In the genomic region with DNA sequence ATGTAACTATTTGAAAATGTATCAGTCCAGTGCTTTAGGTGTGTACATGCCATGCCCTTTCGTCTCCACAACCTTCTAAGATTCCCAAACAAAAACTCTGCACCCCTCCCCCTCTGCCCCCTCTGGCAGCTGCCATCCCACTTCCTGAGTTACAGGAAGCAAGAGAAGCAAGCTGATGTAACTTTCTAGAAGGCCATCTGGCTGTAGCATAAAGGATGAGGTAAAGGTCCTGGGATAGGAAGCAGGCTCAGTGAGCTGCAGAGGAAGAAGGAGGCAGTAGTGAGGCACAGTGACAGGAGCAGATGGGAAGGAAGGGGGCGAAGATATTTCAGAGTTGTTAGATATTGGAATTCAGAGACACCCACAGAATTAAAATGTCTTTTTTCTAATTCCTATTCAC, we compare ENCODE assay signal across 14 mouse cellular contexts. TPM values are rescaled to one million over a fixed set of nuclear protein-coding genes. Genes with fewer than 3 reads are reported as not detected.
DNase-seq lines count a peak whose midpoint lies in the region; ATAC-seq and TF ChIP-seq lines count a peak whose summit lies in the region.
"Had no signal": no experiment of that assay in that cellular context is flagged by ENCODE, and none has a peak within 500 bp of the region (broad histone marks: within the 10 kb centered on the region; RNA-seq: fewer than 3 reads in every experiment).

No protein-coding gene starts in this region.

- no peaks in the 10 kb centered on the region for H3K9me3 ChIP-seq in embryonic facial prominence, embryonic 10.5 days
- no peaks in the 10 kb centered on the region for H3K9me3 ChIP-seq in hindbrain, embryonic 16.5 days (ENCODE audit: control insufficient read depth, low read length)
- no peaks in the 10 kb centered on the region for H3K9me3 ChIP-seq in hindbrain, embryonic 14.5 days (ENCODE audit: control insufficient read depth, low read length)
- H3K9me3 ChIP-seq: hindbrain, embryonic 12.5 days; midbrain, embryonic 15.5 days had no signal

- peak; percentile 53 for TF ChIP-seq CTCF in layer of hippocampus, adult 2 months (conservative IDR thresholded peaks at IDR 0.05)

- 56% methylated on average over 2 of the region's 2 CpGs for WGBS in embryonic facial prominence, embryonic 10.5 days
- 61% methylated on average over 2 of the region's 2 CpGs for WGBS in hindbrain, embryonic 16.5 days
- 72% methylated on average over 2 of the region's 2 CpGs for WGBS in hindbrain, embryonic 14.5 days

- no peak overlapping the region for H3K9ac ChIP-seq in hindbrain, embryonic 16.5 days (ENCODE audit: low read depth, low read length)
- H3K9ac ChIP-seq in hindbrain, embryonic 14.5 days: no peak overlapping the region
- H3K9ac ChIP-seq: hindbrain, embryonic 12.5 days; midbrain, embryonic 15.5 days had no signal

- no peak for DNase-seq in layer of hippocampus, adult 2 months (ENCODE audit: low spot score in 2 of 2)
- DNase-seq in layer of hippocampus, postnatal 25 days (ENCODE audit: extremely low spot score in 1 of 2, low spot score in 1 of 2): no peak
- DNase-seq in 3T3-L1 (ENCODE audit: low read depth, low spot score) (peak; percentile 63), ES-CJ7 (ENCODE audit: low read depth, low spot score) (peak; percentile 71)
- peak; percentile 39 for DNase-seq in embryonic facial prominence, embryonic 10.5 days (ENCODE audit: low spot score)
- no peak for DNase-seq in hindbrain, embryonic 14.5 days (ENCODE audit: low spot score)
- DNase-seq in gastrocnemius, postnatal 25 days: no peak
- DNase-seq: gastrocnemius, postnatal 36 days had no signal

- H3K4me1 ChIP-seq in embryonic facial prominence, embryonic 10.5 days: peaks cover 20% of the 10 kb centered on the region
- peaks cover 6% of the 10 kb centered on the region for H3K4me1 ChIP-seq in hindbrain, embryonic 16.5 days (ENCODE audit: control insufficient read depth, insufficient read depth, low read depth, low read length)
- peaks cover 5% of the 10 kb centered on the region for H3K4me1 ChIP-seq in hindbrain, embryonic 14.5 days (replicated peaks; ENCODE audit: control insufficient read depth, insufficient read depth, low read length)

- H3K36me3 ChIP-seq in embryonic facial prominence, embryonic 10.5 days (replicated peaks): no peaks in the 10 kb centered on the region
- H3K36me3 ChIP-seq in hindbrain, embryonic 16.5 days (ENCODE audit: control insufficient read depth, insufficient read depth, low read length): no peaks in the 10 kb centered on the region
- H3K36me3 ChIP-seq in hindbrain, embryonic 14.5 days (replicated peaks; ENCODE audit: control insufficient read depth, insufficient read depth): no peaks in the 10 kb centered on the region
- H3K36me3 ChIP-seq: hindbrain, embryonic 12.5 days; midbrain, embryonic 15.5 days had no signal

- no peaks in the 10 kb centered on the region for H3K27me3 ChIP-seq in embryonic facial prominence, embryonic 10.5 days (replicated peaks; ENCODE audit: low read depth, poor library complexity, severe bottlenecking)
- H3K27me3 ChIP-seq in hindbrain, embryonic 16.5 days (replicated peaks; ENCODE audit: control insufficient read depth, insufficient read depth, low read length): no peaks in the 10 kb centered on the region
- H3K27me3 ChIP-seq in hindbrain, embryonic 14.5 days (ENCODE audit: control insufficient read depth, insufficient read depth, low read length): no peaks in the 10 kb centered on the region
- H3K27me3 ChIP-seq: hindbrain, embryonic 12.5 days; midbrain, embryonic 15.5 days had no signal

- ATAC-seq in hindbrain, embryonic 16.5 days: no peak
- ATAC-seq in hindbrain, embryonic 14.5 days (ENCODE audit: low FRiP score): no peak
- ATAC-seq: intestine, postnatal 0 days; midbrain, embryonic 15.5 days had no signal

- H3K4me2 ChIP-seq in hindbrain, embryonic 16.5 days (ENCODE audit: low read length): no peak overlapping the region
- H3K4me2 ChIP-seq in hindbrain, embryonic 14.5 days (replicated peaks): no peak overlapping the region
- H3K4me2 ChIP-seq: hindbrain, embryonic 12.5 days; midbrain, embryonic 15.5 days had no signal

- H3K4me3 ChIP-seq in layer of hippocampus, adult 2 months: no peak overlapping the region
- H3K4me3 ChIP-seq in embryonic facial prominence, embryonic 10.5 days: no peak overlapping the region
- no peak overlapping the region for H3K4me3 ChIP-seq in hindbrain, embryonic 16.5 days (ENCODE audit: low read length)
- H3K4me3 ChIP-seq in hindbrain, embryonic 14.5 days (replicated peaks; ENCODE audit: low read length): no peak overlapping the region
- H3K4me3 ChIP-seq: erythroblast, embryonic 14.5 days; hindbrain, embryonic 12.5 days; left cerebral cortex, adult 2 months; midbrain, embryonic 15.5 days had no signal

- H3K27ac ChIP-seq in layer of hippocampus, adult 2 months: no peak overlapping the region
- no peak overlapping the region for H3K27ac ChIP-seq in embryonic facial prominence, embryonic 10.5 days (replicated peaks)
- no peak overlapping the region for H3K27ac ChIP-seq in hindbrain, embryonic 16.5 days (ENCODE audit: low read depth, low read length)
- H3K27ac ChIP-seq in hindbrain, embryonic 14.5 days: no peak overlapping the region
- H3K27ac ChIP-seq: hindbrain, embryonic 12.5 days; left cerebral cortex, adult 2 months; midbrain, embryonic 15.5 days had no signal

RNA-seq across cellular contexts. Expression of gene Ywhaq, which starts 13.6 kb away (rescaled TPM):
- 100 to 1,000 TPM; 444 to 448 TPM for total RNA-seq in layer of hippocampus, adult 2 months (2021)
- 100 to 1,000 TPM; 454 to 540 TPM for total RNA-seq in layer of hippocampus, postnatal 25 days (2021)
- polyA plus RNA-seq in embryonic facial prominence, embryonic 10.5 days (2016; fragmentation: Nextera tagmentation; extraction: Ambion mirVana): 1,000 and 1,033 TPM in 2 replicates
- 1,107 and 1,184 TPM in 2 replicates for polyA plus RNA-seq in hindbrain, embryonic 16.5 days (2015; fragmentation: Nextera tagmentation; extraction: Ambion mirVana)
- 1,230 and 1,233 TPM in 2 replicates for polyA plus RNA-seq in hindbrain, embryonic 14.5 days (2014; fragmentation: Nextera tagmentation; extraction: Ambion mirVana)
- 10 to 100 TPM; 28.6 to 36.6 TPM for total RNA-seq in gastrocnemius, postnatal 25 days (2021)

RNA-seq across cellular contexts. Expression of gene Adam17, which starts 57.6 kb away (rescaled TPM):
- 10 to 100 TPM; 16.9 to 17.0 TPM for total RNA-seq in layer of hippocampus, adult 2 months (2021)
- total RNA-seq in layer of hippocampus, postnatal 25 days (2021): 10 to 100 TPM; 17.6 to 22.0 TPM
- 42.3 and 43.1 TPM in 2 replicates for polyA plus RNA-seq in embryonic facial prominence, embryonic 10.5 days (2016; fragmentation: Nextera tagmentation; extraction: Ambion mirVana)
- 17.0 and 20.6 TPM in 2 replicates for polyA plus RNA-seq in hindbrain, embryonic 16.5 days (2015; fragmentation: Nextera tagmentation; extraction: Ambion mirVana)
- polyA plus RNA-seq in hindbrain, embryonic 14.5 days (2014; fragmentation: Nextera tagmentation; extraction: Ambion mirVana): 19.2 and 22.0 TPM in 2 replicates
- total RNA-seq in gastrocnemius, postnatal 25 days (2021): 10 to 100 TPM; 20.9 to 21.3 TPM

Comparison
In these comparisons a context has a peak if more than half of its experiments do, and no peak if none do; other contexts are left out.
1. DNase-seq: peak in 3T3-L1 (single experiment), ES-CJ7 (single experiment) and embryonic facial prominence, embryonic 10.5 days (single experiment); none in layer of hippocampus, adult 2 months (0 of 2), layer of hippocampus, postnatal 25 days (0 of 2), hindbrain, embryonic 14.5 days (single experiment) and gastrocnemius, postnatal 25 days (single experiment).
2. RNA of gene Ywhaq, which starts 13.6 kb away (total RNA-seq): 454 to 540 TPM in layer of hippocampus, postnatal 25 days and 444 to 448 TPM in layer of hippocampus, adult 2 months; 28.6 to 36.6 TPM in gastrocnemius, postnatal 25 days; every median in the first group is over 10 times any median in the second.